ENCODE assay signal across 18 mouse cellular contexts in the genomic region with DNA sequence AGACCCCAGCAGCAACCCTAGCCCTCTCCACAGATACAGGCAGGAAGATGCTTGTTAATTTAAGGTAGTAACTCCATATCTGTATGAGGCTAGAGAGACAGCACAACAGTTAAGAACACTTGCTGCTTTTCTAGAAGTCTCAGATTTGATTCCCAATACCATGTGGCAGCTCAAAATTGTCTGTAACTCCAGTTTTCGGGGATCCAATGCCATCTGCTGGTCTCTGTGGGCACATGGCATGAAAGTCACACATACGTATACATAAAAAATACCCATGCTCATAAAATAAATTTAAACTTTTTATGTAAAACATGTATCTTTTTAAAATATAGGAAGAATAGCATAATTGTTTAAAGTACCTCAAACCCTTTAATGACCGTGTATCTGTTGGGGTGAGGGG.
DNase-seq lines count a peak whose midpoint lies in the region; ATAC-seq and TF ChIP-seq lines count a peak whose summit lies in the region.
"Had no signal": no experiment of that assay in that cellular context is flagged by ENCODE, and none has a peak within 500 bp of the region (broad histone marks: within the 10 kb centered on the region; RNA-seq: fewer than 3 reads in every experiment).

No protein-coding gene starts in this region.

- TF ChIP-seq CTCF in kidney, postnatal 0 days (IDR thresholded peaks at IDR 0.05; ENCODE audit: low read depth) = peak; percentile 19; the same call in 1 of the 2 replicates
- peak; percentile 39 for TF ChIP-seq CTCF in Patski (IDR thresholded peaks at IDR 0.05)

- ATAC-seq in kidney, postnatal 0 days (replicated peaks; ENCODE audit: low FRiP score, low read depth) = no peak
- no peak for ATAC-seq in Patski

- H3K4me1 ChIP-seq in kidney, postnatal 0 days (replicated peaks; ENCODE audit: insufficient read depth, low read length) = no peaks in the 10 kb centered on the region
- H3K4me1 ChIP-seq: embryonic facial prominence, embryonic 13.5 days; hindbrain, embryonic 15.5 days; liver, embryonic 15.5 days; neural tube, embryonic 13.5 days; stomach, embryonic 15.5 days had no signal

- CTCF ChIA-PET in Patski (lab: Charles Lee) = interaction anchor here (1.0 to 1.2 kb wide), 2 partner anchors 8 to 9 kb away, joined by 4 to 5 read pairs; no protein-coding TSS in a partner anchor

- POLR2A ChIA-PET in Patski (lab: Charles Lee) = no interaction called here

- no peak overlapping the region for H3K4me2 ChIP-seq in kidney, postnatal 0 days (ENCODE audit: low read length)
- H3K4me2 ChIP-seq: embryonic facial prominence, embryonic 13.5 days; heart, embryonic 11.5 days; hindbrain, embryonic 15.5 days; liver, embryonic 15.5 days; neural tube, embryonic 13.5 days; stomach, embryonic 15.5 days had no signal

- H3K27me3 ChIP-seq in kidney, postnatal 0 days (ENCODE audit: insufficient read depth, low read length) = no peaks in the 10 kb centered on the region
- no peaks in the 10 kb centered on the region for H3K27me3 ChIP-seq in Patski
- H3K27me3 ChIP-seq: embryonic facial prominence, embryonic 13.5 days; hindbrain, embryonic 15.5 days; liver, embryonic 15.5 days; neural tube, embryonic 13.5 days; stomach, embryonic 15.5 days had no signal

- no peak for DNase-seq in kidney, postnatal 0 days (ENCODE audit: low spot score)
- no peak for DNase-seq in kidney, postnatal 14 days
- DNase-seq in thymus, postnatal 25 days = peak; percentile 21
- DNase-seq in thymus, postnatal 10 days (ENCODE audit: low spot score in 2 of 2) = no peak
- DNase-seq in Patski (ENCODE audit: low read depth, low spot score) = no peak
- no peak for DNase-seq in cerebellum, postnatal 25 days
- no peak for DNase-seq in spleen, postnatal 10 days (ENCODE audit: low spot score in 2 of 2)
- DNase-seq: gastrocnemius, postnatal 36 days; heart, postnatal 14 days; kidney, adult 11 months; kidney, postnatal 10 days; spleen, adult 18-20 months had no signal

- H3K4me3 ChIP-seq in kidney, postnatal 0 days (replicated peaks; ENCODE audit: low read depth, low read length) = no peak overlapping the region
- H3K4me3 ChIP-seq: embryonic facial prominence, embryonic 13.5 days; hindbrain, embryonic 15.5 days; liver, embryonic 15.5 days; neural tube, embryonic 13.5 days; stomach, embryonic 15.5 days had no signal

- no peaks in the 10 kb centered on the region; the same call in 1 of the 2 replicates for H3K36me3 ChIP-seq in kidney, postnatal 0 days (ENCODE audit: insufficient read depth, low read length)
- H3K36me3 ChIP-seq: liver, embryonic 15.5 days; stomach, embryonic 15.5 days had no signal

- H3K27ac ChIP-seq in kidney, postnatal 0 days = no peak overlapping the region
- H3K27ac ChIP-seq: embryonic facial prominence, embryonic 13.5 days; hindbrain, embryonic 15.5 days; liver, embryonic 15.5 days; neural tube, embryonic 13.5 days; stomach, embryonic 15.5 days had no signal

- no peaks in the 10 kb centered on the region for H3K9me3 ChIP-seq in kidney, postnatal 0 days (replicated peaks; ENCODE audit: low read length)
- H3K9me3 ChIP-seq: embryonic facial prominence, embryonic 13.5 days; hindbrain, embryonic 15.5 days; liver, embryonic 15.5 days; neural tube, embryonic 13.5 days; stomach, embryonic 15.5 days had no signal

- in situ Hi-C loops in Patski (cut with MboI; ENCODE audit: low pct_unique_long_range_greater_than_20kb) = no loop called here

- 93% methylated on average over 3 of the region's 3 CpGs for WGBS in kidney, postnatal 0 days

- H3K9ac ChIP-seq in kidney, postnatal 0 days (ENCODE audit: low read depth, low read length) = no peak overlapping the region
- H3K9ac ChIP-seq: embryonic facial prominence, embryonic 13.5 days; hindbrain, embryonic 15.5 days; liver, embryonic 15.5 days; neural tube, embryonic 13.5 days; stomach, embryonic 15.5 days had no signal
